Mouse (Mus musculus): ENCODE measurements around the gene Ptprk.

DNA sequence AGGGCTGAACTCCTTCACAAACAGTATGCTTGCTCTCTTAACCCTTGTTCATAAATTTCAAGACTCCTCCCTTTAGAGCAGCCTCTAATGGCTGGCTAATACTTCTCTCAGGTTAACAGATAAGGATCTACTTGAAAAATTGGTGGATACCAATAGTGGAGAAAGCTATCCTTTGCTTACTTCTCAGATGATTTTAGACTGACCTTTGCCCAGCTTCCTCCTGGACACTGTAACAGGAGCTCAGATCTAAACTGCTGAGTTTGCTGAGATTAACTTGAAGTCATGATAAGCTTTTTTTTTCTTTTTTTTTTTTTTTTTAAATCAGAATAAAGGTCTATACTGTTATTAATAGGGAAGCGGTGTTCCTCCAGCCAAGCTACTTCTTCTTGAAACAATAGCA lies 92.0 kb downstream of the Ptprk start:
- TF ChIP-seq CTCF (conservative IDR thresholded peaks at IDR 0.05; ENCODE audit: low read length) = no peak
- no peak for TF ChIP-seq NANOG (IDR thresholded peaks at IDR 0.05; ENCODE audit: borderline replicate concordance, low read length)

All from E14TG2a.4 (cell line).